Mouse (Mus musculus): ENCODE measurements around the gene Nhsl1.

DNA sequence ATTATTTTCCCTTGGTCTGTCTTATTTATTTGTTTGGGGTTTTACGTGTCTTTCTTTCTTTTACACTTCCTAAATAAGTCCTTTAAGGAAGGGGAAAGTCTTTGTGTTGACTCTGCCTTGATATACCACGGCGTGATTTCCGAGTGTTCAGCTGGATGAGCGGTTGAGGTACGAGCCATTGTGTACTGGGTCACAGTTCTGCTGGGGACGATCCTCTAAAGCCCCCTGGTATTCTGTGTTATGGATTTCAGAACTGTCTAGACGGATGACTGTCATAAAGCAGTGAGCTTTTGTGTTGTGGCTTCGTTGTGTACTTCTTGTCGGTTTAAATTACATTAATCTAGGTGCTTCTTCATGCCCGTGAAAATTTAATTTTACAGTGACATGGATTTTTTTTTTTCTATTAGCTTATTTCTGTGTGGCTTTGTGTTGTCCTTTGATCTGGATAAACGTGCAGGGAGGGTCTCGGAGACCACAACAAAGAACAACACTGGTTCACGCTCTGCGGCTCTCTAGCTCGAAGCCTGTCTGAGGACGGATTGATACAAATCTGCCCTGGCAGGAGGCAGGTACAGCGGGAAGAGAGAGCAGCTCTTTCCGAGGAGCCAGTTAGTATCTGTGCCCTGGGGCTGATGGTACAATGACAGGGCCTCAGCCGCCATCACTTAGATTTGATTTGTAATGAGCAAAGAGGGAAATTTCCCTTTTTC lies 151.7 kb downstream of the Nhsl1 start:
- TF ChIP-seq CTCF (IDR thresholded peaks at IDR 0.05; ENCODE audit: low read depth, low read length) (no peak), GATA1 (IDR thresholded peaks at IDR 0.05; ENCODE audit: borderline replicate concordance, low read length) (no peak)
